Mouse (Mus musculus) c-Kit-positive CD71-positive TER-119-negative erythroid progenitor cells, embryonic 14.5 days (primary cell): Measurements from ENCODE around the gene Spef1.

Experiments used
- DNase-seq: peaks from one replicate; pipeline ENCODE4 v3.0.0-alpha.2; 2013; ENCODE audit warnings: low read depth

Gene Spef1

DNA sequence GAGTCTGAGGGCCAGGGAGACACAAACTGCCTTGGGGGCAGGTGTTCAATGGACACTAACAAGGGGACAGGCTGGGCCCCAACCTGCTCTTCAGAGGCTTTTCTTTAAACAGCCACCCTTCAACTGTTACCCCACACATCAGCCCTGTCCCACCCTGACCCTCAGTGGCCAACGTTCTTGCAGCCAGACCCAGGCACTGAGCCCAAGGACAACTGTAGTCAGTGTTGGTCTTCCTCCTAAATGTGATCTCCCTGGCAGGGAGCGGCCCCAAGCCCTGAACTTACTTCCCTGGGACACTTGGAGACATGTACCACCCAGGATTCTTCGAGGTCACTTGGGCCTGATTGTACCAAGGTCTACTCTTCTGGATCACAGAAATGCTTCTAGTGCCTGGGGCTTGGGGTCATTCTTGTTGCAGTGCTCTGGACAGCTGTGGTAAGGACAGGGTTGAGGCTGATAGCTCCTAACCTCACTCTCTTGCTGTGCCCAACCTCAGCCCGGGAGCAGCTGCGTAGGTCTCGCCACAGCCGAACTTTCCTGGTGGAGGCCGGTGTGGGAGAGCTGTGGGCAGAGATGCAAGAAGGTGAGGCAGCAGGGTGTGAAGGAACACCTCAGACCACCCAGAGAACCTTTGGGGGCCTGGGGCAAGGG, 45.6 kb downstream of the Spef1 start:
- no peak for DNase-seq

GRCm38 (mm10) chr2:131140533-131140905, 46.6 kb downstream of the Spef1 start:
- no peak for DNase-seq

- DNase-seq, result no peak
These were observed 47.1 kb downstream of the Spef1 start for GRCm38 (mm10) chr2:131139886-131140532.

- DNase-seq, result no peak
These were observed 47.8 kb downstream of the Spef1 start for GRCm38 (mm10) chr2:131139287-131139686.

DNA sequence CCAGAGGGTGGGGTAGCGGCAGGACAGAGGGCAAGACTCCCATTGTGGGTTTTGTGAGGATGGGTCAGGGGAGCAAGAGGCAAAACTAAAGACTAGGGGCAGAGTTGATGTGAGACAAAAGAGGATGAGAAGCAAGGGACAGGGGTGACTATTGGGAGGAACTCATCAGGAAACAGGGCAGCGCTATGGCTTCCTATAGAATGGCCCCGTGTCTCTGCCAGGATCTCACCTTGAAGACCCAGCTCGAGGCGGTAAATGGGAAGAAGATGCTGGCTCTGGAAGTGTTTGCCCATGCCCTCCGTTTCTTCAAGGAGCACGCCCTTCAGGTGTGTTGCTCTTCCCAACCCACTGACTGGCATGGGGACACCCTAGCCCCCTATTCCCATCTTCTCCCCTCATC, 48.3 kb downstream of the Spef1 start:
- no peak for DNase-seq

GRCm38 (mm10) chr2:131138296-131138695, 48.8 kb downstream of the Spef1 start:
- no peak for DNase-seq

GRCm38 (mm10) chr2:131135521-131136139, 51.5 kb downstream of the Spef1 start:
- DNase-seq, result peak; percentile 85

DNA sequence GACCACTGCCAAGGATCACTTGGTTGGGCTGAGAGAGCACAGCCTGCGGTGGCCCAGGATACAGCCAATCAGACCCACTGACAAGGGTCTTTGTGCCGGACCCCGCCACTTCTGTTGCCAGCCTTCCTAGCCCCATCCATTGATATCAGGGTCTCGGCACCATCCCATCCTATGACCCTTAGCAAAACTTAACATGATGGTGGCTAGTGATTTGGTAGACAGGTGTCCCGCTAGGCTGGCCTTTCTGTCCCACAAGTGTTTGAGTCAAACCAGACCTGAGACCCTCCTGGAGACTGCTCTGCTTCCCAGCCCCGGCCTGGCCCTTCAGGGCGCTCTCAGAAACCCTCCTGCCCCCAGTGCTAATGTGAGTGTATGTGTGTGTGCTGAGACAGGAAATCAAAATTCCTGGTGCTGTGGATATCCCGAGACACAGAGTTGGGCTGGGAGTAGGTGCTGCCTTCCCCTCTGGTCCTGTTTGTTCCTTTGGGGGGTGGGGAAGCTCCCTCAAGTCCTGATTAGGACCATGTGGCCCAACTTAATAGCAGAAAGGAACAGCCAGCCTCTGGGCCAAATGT, 52.2 kb downstream of the Spef1 start:
- DNase-seq, result no peak

DNA sequence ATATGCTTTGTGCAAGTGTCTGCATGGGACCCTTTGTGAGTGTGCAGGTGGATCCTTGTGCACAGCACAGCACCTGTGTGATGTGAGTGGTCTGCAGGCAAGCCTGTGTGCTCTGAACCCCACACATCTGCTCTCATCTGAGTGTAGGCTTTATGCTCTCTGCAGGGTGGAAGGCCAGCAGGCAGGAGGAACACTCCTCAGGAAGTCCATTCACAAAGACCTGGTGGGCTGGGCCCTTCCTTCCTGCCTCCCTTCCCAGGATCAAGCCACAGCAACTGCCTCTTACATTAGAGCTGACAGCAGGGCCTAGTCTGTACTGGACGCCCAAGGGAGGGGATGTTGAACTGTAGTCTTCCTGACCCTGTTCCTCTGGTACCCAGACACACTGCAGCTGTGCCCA, 52.7 kb downstream of the Spef1 start:
- DNase-seq, result no peak

- DNase-seq, result no peak
These were observed 54.0 kb downstream of the Spef1 start, which contains the start of gene Gm11037 for GRCm38 (mm10) chr2:131132930-131133547. Gm11037 (plus strand) TSS chr2:131133497.

DNA sequence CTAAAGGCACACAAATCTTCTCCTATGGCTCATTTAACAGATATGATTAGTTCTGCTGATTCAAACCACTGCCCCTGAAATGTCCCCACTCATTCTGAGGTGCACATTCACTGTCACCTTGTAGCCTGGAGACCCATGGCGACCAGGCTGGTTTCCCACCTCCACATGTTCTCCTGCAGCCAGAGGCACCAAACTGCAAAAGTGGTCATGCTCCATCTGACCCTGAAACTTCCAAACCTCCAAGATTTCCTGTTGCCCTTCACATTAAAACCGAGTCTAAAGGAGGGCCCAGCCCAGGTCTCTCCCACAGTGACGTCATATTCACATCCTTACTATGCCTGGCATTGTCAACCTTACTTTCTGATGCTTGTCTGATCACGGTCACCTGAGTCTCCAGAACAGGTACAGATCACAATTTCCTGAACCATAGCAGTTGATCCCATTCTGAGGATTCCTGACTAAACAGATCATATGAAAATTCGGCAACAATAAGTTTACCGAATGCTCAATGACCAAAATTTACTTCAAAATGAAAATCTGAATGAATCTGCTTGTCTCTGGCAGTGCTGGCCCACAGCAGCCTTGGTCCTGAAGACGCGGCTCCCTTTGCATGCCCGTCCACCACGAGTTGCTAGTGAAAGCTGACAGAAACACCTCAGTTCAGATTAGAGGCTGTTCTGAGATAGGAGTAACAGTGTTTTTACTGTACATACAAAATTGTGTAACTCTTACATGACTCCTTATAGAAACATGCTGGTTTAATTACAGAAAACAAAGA, 54.8 kb downstream of the Spef1 start:
- no peak for DNase-seq

DNA sequence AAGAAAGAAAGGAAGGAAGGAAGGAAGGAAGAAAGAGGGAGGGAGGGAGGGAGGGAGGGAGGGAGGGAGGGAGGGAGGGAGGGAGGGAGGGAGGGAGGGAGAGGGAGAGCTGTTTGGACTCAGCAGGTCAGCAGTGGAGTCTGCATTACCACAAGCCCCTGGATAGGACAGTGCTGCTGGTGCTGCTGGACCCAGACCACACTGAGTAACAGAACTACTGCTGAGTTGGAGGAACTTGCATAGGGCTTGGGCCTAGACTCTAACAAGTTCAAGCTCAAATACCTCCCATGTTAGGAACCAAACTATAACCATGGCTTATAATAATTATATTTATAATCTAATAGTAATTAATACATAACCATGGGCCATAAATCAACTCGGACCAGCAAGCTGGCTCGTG, 56.2 kb downstream of the Spef1 start:
- no peak for DNase-seq

GRCm38 (mm10) chr2:131129836-131130235, 57.2 kb downstream of the Spef1 start:
- peak; percentile 52 for DNase-seq

DNA sequence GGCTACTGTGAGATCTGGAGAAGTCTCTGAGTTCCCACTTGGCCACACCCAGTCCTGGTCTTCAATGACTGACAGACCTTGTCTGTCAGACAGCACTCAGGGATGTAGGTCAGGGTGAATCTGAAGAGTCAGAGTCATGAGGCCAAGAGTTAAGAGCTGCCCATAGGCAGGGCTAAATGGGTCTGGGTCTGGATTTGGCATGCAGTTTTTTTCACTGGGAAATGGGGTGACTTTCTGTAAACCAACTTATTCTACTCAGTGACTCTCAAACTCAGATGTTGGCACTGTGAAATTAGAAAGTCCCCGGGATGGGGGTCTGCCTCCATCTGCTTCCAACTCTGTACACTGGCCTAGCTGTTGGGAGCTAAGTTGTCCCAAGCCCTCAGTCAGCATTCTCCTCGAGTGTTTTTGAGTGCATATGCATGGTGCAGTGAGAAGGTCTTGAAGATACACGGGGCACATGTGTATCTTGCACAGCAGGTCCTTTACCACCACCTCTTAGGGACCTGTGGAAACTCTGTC, 58.4 kb downstream of the Spef1 start:
- DNase-seq, result no peak

GRCm38 (mm10) chr2:131128211-131128610, 58.9 kb downstream of the Spef1 start:
- DNase-seq, result no peak

DNA sequence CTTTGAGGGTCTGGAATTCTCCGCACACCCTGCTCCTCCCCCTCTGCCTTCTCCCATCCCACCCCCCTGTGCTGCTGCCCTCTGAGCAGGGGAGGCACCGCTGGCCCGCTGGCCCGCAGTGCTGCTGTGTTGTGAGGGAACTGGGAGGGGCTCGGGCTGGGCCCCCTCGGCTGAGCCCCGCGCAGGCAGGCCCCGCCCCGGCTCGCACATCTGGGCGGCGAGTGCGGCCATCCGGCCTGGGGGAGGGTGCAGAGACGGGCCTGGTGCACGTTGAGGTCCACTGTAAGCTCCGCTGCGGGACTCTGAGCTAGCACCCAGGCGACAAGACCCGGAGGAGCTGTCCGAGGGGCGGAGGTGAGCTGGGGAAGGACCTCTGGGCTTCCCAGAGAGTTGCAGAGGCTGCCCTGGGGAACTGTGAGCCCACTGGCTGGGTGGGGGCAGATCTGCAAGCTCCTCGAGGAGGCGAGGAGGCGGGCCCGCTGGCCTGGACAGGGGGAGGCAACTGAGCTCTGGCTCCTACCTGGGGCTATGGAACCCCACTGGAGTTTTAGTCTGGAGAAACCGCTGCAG, 59.8 kb downstream of the Spef1 start, which contains the start of gene Hspa12b:
TSS of gene Hspa12b (plus strand) at position 120 of the 570 bp plus-strand sequence.
- no peak for DNase-seq

GRCm38 (mm10) chr2:131125964-131126815, 60.9 kb downstream of the Spef1 start:
- no peak for DNase-seq

DNA sequence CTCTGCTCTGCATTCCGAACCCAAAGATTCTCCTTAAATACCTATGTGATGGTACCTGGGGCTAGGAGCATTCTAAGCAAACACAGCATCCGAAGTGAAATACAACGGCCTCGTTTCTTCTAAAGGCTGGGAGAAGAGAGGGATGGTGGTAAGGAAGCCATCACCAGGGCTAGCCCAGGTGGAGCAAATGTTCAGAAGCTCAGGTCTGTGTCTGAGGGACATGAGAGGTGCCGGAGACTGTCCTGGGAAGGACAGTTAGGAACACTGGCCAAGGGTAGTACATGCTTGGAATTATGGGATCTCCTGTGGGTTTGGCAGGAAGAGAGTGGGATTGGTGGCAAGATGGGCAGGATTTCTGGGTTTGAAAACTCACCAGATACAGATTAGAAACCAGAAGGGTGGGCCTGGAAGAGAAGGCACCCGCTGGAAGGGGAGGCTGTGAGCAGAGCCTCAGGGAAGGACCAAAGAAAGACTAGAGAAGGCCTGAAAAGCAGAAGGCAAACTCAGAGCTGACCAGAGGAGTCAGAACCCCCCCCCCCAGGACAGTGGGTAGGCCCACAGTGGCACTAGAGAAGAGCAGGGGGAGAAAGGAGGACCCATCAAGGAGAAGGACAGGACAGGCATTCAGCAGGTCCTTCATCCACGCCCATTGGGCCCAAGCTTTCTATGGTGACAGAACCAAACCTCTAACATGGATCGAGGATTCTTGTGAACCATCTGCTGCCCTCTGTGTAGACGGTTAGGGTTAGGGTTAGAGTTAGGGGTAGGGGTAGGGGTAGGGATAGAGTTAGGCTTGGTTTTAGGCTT, 61.7 kb downstream of the Spef1 start:
- no peak for DNase-seq

DNA sequence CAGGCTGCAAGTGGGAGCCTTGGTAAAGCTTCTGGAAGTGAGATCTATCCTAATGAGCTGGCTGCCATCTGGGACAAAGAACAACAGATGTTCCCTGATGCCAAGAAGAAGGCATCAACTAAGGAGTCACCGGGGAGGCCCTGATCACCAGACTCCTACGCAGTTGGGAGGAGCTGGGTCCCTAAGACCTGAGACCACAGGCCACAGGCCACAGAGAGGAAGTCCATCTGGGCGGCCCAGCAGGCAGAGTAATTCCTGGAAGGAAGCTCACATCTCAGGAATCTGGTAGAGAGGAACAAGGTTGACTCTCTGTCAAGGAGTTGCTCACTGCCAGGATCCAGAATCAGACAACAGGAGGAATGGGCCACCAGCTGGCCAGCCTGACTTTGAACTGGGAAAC, 62.9 kb downstream of the Spef1 start:
- DNase-seq, result no peak
